Mouse (Mus musculus) myocyte (in vitro differentiated cells): ENCODE results near the gene Zscan4e. TPM values are rescaled to one million over a fixed set of nuclear protein-coding genes. Genes with fewer than 3 reads are reported as not detected.
"Not testable (repeated sequence)": the region's sequence is repeated elsewhere in the genome, so short reads cannot be mapped to it uniquely, and the experiment has no call there.

Source experiments
- H3K27me3 ChIP-seq: one replicate; pipeline ENCODE4 v1.6.1; 2011; ENCODE audit not compliant: control insufficient read depth, insufficient read depth, insufficient read length
- H3K36me3 ChIP-seq: one replicate; pipeline ENCODE4 v1.6.1; 2011; ENCODE audit not compliant: control insufficient read depth, insufficient read depth
- H3K4me2 ChIP-seq: one replicate; pipeline ENCODE4 v1.6.1; 2011; ENCODE audit warnings: low read depth, control low read depth
- H3K4me3 ChIP-seq: one replicate; pipeline ENCODE4 v1.5.1; 2011; ENCODE audit warnings: mild to moderate bottlenecking, control low read depth, moderate library complexity
- H3K79me2 ChIP-seq: one replicate; pipeline ENCODE4 v1.6.1; 2011; ENCODE audit not compliant: control insufficient read depth, insufficient read depth
- H3ac ChIP-seq: one replicate; pipeline ENCODE4 v1.6.1; 2011; ENCODE audit not compliant: control insufficient read depth, insufficient read length
- polyA plus RNA-seq: library from polyadenylated mRNA; unstranded; fragments of >200 nt; fragmentation: generic; extraction: Trizol; gene quantifications from one replicate; pipeline ENCODE4 v1.2.1, GENCODE M21; 2012; ENCODE audit warnings: missing spikeins

The Zscan4e gene
- not detected for polyA plus RNA-seq

DNA sequence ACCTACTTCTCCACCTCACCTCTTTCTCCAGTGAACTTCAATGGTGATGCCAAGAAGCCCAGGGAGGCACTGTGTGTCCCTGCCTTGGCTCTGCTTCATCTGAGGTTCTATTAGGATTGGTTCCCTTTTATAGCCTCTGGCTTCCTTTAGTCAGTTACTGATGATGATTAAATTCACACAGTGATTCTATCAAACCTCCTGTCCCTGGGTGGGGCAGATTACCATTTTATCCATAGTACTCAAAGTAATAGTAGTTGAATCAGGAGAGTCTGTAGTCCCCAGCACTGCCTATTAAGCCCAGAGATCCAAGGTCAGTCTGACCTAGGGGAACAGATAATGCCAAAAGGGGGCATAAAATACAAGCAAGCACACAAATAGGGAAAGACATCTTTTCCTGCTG, at the start of gene Zscan4e:
TSS of gene Zscan4e (minus strand) at position 101 of the 400 bp plus-strand sequence.
- H3K4me2 ChIP-seq, H3ac ChIP-seq, H3K79me2 ChIP-seq, H3K36me3 ChIP-seq, H3K27me3 ChIP-seq, H3K4me3 ChIP-seq: not testable (repeated sequence)

Other genes starting within 250 kb of the Zscan4e start
- gene Zscan4-ps1, start 241.0 kb downstream of the Zscan4e start, polyA plus RNA-seq: not detected
- gene Zscan4d, start 144.5 kb downstream of the Zscan4e start, polyA plus RNA-seq: not detected
- gene Zscan4f, start 87.2 kb upstream of the Zscan4e start, polyA plus RNA-seq: not detected
- gene Zscan4-ps2, start 203.6 kb upstream of the Zscan4e start, polyA plus RNA-seq: not detected